Mouse (Mus musculus): ENCODE measurements around the gene Shroom1.

The Shroom1 gene

GRCm38 (mm10) chr11:53479171-53479782, 22.3 kb downstream of the Shroom1 start:
- no peak for DNase-seq (ENCODE audit: extremely low read depth, low read depth, low spot score)

DNA sequence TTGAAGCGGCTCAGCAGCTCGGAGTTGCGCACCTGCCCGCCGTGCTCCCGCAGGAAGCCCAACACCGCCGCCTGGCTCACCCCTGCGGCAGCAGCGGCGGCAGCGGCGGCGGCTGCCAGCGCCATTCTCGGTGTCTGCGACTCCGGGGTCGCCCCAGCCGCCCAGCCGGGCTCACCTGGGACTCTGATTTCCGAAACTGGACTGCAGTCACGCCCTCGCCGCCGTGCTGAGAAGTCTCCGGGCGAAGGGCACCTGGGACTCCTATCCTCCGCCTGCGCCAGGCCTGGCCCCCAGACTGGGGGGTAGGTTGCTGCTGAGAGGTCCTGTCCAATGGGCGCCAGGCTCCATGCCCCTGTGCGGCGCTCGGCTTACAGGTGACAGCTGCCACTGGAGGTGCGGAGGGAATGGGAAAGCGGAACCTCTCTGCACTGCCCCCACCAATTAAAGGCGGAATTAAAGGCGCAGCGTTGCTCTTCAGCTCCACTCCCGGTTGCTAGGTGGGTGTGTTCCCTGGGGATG, 22.8 kb downstream of the Shroom1 start, which contains the start of the genes Gm9945 and Sowaha:
Gm9945 (plus strand) TSS at position 384 of the 519 bp plus-strand sequence.
Sowaha (minus strand) TSS at position 492 of the 519 bp plus-strand sequence.
- DNase-seq (ENCODE audit: extremely low read depth, low read depth, low spot score): no peak

DNA sequence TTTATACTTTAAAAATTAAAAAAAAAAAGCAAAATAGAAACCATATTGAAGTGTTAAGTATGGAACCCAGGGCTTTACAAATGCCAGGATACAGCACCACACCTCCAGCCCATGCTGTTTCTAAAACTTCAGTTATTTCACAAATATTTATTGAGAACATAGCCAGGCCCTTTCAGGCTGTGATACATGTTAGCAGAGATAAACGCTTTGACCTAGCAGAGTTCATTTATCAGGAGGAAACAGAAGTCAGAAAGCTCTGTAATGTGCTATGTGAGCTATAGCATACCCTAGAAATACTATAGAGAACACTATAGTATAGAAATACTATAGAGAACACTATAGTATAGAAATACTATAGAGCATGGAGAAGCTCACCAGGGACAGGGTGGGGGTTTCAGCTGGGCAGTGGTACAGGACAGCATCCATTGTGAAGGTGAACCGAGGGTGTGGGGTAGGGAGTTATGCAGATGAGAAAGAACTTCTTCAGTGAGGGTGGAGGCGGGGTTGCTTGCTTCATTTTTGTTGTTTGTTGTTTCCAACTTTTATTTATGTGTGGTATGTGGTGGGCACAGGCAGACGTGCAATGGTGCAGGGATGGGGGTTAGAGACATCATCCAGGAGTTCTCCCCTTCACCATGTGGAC, 24.2 kb downstream of the Shroom1 start:
- no peak for DNase-seq (ENCODE audit: extremely low read depth, low read depth, low spot score)

DNA sequence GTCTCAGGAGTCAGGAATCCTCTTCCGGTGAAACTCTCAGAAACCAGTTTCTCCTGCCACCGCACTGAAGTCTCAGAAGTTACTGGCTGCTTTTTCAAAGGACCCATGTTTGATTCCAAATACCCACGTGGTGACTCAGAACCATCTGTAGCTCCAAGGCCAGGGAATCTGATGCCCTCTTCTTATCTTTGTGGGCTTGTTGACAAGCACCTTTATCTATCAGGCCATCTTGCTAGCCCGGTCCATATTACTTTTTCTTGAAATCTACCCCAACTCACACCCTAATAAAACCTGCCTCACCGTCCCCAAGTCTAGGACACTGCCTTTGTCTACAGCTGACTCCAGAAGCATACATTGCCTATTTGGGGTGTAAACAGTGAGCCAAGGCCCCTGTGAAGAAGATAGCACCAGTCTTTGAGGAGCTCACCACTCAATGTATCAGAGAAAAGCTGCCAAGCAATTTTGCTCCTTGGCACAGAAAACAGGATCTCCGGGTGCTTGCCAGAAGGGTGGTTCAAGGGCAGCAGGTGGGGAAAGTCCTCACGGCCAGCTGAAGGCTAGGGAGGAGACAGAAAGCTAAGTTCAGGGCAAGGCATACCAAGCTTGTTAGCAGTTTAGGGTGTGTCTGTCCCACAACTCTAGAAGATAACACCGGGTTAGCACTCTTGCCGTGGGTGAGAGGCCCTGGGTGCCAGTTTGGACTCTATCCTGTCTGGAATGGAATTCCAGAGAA, 26.3 kb downstream of the Shroom1 start:
- no peak for DNase-seq (ENCODE audit: extremely low read depth, low read depth, low spot score)

- DNase-seq (ENCODE audit: extremely low read depth, low read depth, low spot score): no peak
Observed at GRCm38 (mm10) chr11:53485719-53486118, 28.7 kb downstream of the Shroom1 start.

GRCm38 (mm10) chr11:53486351-53486750, 29.3 kb downstream of the Shroom1 start:
- DNase-seq (ENCODE audit: extremely low read depth, low read depth, low spot score): no peak

DNA sequence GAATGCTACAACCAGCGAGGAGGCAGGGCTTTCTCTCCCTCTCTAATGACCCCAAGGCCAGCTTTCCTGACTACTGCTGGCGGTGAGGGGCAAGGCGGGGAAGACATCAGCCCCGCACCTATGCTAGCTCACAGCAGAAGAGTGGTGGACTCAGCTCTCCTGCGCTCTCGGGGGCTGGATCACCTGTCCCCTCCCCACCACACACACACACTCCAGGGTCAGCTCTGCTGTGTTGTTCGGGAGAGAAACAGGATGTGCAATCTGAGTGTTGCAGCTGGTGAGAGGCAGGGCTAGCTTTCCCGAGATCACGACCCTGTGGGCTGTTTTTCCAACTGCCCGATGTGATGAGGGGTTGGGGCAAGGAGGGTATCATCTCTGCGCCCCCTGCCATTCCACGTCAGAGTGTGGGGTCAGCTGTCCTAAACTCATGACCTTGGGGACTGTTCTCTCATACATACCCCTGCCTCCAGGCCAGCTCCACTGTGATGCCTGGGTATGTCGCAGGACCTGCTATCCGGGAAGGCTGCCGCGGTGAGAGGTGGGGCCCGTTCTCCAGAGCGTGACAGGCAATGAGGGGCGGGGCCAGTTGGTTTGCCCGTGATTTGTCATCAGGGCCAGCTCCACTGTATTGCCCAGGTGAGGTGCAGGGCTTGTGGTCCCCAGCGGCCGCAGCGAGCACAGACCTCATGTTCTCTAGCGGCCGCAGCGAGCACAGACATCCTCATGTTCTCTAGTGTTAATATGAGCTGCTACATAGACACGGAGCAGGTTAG, 30.0 kb downstream of the Shroom1 start:
- no peak for DNase-seq (ENCODE audit: extremely low read depth, low read depth, low spot score)

DNA sequence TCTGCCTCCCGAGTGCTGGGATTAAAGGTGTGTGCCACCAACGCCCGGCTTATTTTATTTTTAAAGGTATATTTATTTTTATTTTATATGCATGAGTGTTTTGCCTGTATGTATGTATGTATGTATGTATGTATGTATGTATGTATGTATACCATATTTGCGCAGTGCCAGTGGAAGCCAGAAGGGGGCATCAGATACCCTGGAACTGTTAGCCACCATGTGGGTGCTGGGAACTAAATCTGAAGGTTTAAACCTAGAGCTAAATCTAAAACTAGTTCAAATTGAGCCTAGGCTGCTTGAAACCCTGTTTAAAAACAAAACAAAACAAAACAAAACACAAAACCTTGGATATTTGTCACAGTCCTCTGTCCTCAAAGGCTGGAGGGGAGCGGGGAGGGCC, 32.0 kb downstream of the Shroom1 start:
- no peak for DNase-seq (ENCODE audit: extremely low read depth, low read depth, low spot score)

GRCm38 (mm10) chr11:53489421-53489820, 32.4 kb downstream of the Shroom1 start:
- no peak for DNase-seq (ENCODE audit: extremely low read depth, low read depth, low spot score)

GRCm38 (mm10) chr11:53491954-53492401, 35.0 kb downstream of the Shroom1 start:
- DNase-seq (ENCODE audit: extremely low read depth, low read depth, low spot score): no peak

DNA sequence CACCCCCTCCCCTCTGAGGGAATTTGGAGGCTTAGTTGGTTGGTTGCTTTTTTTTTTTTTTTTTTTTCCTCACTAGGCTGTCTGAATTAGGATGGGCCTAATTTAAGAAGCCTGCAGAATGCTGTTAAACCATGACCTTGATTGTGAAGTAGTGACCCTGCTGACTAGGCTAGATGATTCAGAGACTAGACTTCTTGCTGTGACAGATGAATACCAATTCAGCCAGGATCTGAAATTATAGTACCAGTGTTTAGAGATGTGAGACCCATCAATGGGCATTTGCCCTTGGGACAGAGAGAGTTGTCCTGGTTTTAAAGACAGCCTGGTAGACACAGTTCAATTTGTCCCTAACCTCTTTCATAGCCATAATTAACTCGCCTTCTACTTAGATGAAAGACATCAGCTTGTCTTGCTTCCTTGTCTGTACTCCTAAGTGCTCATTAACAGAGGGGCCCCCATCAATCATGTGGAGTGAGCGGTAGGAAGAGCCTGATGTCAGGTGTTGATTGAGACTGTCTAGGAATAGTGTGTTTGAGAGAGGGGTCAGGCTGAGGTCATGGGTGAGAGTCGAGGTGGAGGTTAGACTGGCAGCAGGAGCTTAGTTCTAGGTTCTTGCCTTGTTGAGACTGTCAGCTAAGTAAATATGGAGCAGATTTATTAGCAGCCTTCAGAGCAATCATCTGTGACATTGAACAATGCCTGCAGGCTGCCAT, 36.4 kb downstream of the Shroom1 start:
- DNase-seq (ENCODE audit: extremely low read depth, low read depth, low spot score): no peak

- no peak for DNase-seq (ENCODE audit: extremely low read depth, low read depth, low spot score)
Observed at GRCm38 (mm10) chr11:53495417-53495816, 38.4 kb downstream of the Shroom1 start.

- DNase-seq (ENCODE audit: extremely low read depth, low read depth, low spot score): no peak
Observed at GRCm38 (mm10) chr11:53496946-53497345, 39.9 kb downstream of the Shroom1 start.

DNA sequence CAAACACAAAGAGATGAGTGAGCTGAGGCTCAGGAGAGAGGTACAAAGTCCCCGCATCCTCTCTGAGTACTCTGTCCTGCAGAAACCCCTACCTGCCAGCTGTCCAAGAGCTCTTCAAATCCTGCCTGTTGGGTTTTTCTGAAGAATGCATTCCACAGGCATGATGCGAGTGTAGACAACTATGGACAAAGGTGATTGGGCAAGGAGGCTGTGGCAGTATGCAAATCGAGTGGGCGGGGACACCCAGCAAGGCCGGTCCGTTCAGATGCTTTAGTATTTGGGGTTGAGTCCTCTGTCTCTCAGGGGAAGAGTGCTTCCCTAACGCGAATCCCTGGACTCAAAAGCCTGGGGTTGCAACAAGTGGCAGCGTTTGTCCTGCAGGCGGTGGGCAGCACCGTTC, 43.6 kb downstream of the Shroom1 start:
- DNase-seq (ENCODE audit: extremely low read depth, low read depth, low spot score): peak; percentile 40

- DNase-seq (ENCODE audit: extremely low read depth, low read depth, low spot score): no peak
Observed at GRCm38 (mm10) chr11:53502039-53502765, 45.2 kb downstream of the Shroom1 start.

GRCm38 (mm10) chr11:53503738-53504137, 46.7 kb downstream of the Shroom1 start:
- no peak for DNase-seq (ENCODE audit: extremely low read depth, low read depth, low spot score)

DNA sequence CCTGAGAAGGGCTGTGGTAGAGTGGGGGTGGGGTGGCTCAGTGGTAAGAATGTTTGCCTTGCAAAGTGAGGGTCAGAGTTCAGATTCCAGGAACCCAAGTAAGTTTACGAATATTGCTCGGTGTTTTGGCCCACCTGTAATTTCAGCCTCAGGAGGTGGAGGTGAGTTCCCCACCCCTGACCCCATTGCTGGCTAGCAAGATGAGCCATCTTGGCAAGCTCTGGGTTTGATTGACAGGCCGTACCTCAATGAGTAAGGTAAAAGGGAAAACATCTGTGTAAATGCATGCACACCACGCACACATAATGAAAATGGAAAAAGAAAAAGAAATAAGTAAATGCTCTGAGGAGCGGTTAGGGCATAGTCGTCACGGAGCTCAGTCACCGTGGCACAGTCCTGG, 47.4 kb downstream of the Shroom1 start:
- DNase-seq (ENCODE audit: extremely low read depth, low read depth, low spot score): no peak

- DNase-seq (ENCODE audit: extremely low read depth, low read depth, low spot score): no peak
Observed at GRCm38 (mm10) chr11:53505026-53505663, 48.1 kb downstream of the Shroom1 start.
